Mouse (Mus musculus) stomach, postnatal 0 days (tissue): Measurements from ENCODE around the gene Insl5. TPM values are rescaled to one million over a fixed set of nuclear protein-coding genes. Genes with fewer than 3 reads are reported as not detected.

Experiments used
- ATAC-seq: fragments of 200-750 bp; cut with Nextera tagmentation; 2 replicates; pipeline ENCODE4 v1.8.0; 2017; ENCODE audit not compliant: low FRiP score, low TSS enrichment
- DNase-seq: peaks from one replicate; pipeline ENCODE4 v3.0.0-alpha.2; 2016; ENCODE audit warnings: low spot score
- H3K27ac ChIP-seq: fragments of 300-500 bp; sonication (generic); replicated peaks from 2 replicates; pipeline ENCODE4 v1.5.1; 2014; ENCODE audit warnings: mild to moderate bottlenecking, control low read depth
- H3K27me3 ChIP-seq: fragments of 300-500 bp; sonication (generic); 2 replicates; pipeline ENCODE4 v1.6.1; 2014; ENCODE audit warnings: low read length; ENCODE audit not compliant: control insufficient read depth, insufficient read depth
- H3K36me3 ChIP-seq: fragments of 300-500 bp; sonication (generic); 2 replicates; pipeline ENCODE4 v1.6.1; 2014; ENCODE audit warnings: low read length, mixed read lengths; ENCODE audit not compliant: control insufficient read depth, insufficient read depth
- H3K4me1 ChIP-seq: fragments of 300-500 bp; sonication (generic); replicated peaks from 2 replicates; pipeline ENCODE4 v1.6.1; 2014; ENCODE audit warnings: antibody characterized with exemption; ENCODE audit not compliant: control insufficient read depth, insufficient read depth
- H3K4me2 ChIP-seq: fragments of 300-500 bp; sonication (generic); replicated peaks from 2 replicates; pipeline ENCODE4 v1.6.1; 2014; ENCODE audit warnings: low read depth, mild to moderate bottlenecking, control low read depth, moderate library complexity
- H3K4me3 ChIP-seq: fragments of 300-500 bp; sonication (generic); 2 replicates; pipeline ENCODE4 v1.5.1; 2014; ENCODE audit warnings: low read depth, low read length, control low read depth
- H3K9ac ChIP-seq: fragments of 300-500 bp; sonication (generic); 2 replicates; pipeline ENCODE4 v1.6.1; 2014; ENCODE audit warnings: mild to moderate bottlenecking, low read length, control low read depth, mixed read lengths
- H3K9me3 ChIP-seq: fragments of 300-500 bp; sonication (generic); 2 replicates; pipeline ENCODE4 v1.6.1; 2016; ENCODE audit warnings: low read length; ENCODE audit not compliant: control insufficient read depth
- CTCF ChIP-seq: IDR thresholded peaks from 2 replicates; pipeline ENCODE4 v1.5.1; 2016; ENCODE audit warnings: antibody characterized with exemption, low read depth, mild to moderate bottlenecking, moderate library complexity
- EP300 ChIP-seq: optimal IDR thresholded peaks from 2 replicates; pipeline ENCODE3; 2016; ENCODE audit warnings: antibody characterized with exemption
- WGBS: fragments of 180-500 bp; shearing (Covaris S2); extraction: QIAGEN DNeasy Blood & Tissue Kit; methylation state at CpG from one replicate; pipeline ENCODE4 v1.1.7; 2014; 5-methylcytosine and 5-hydroxymethylcytosine counted together
- polyA plus RNA-seq: library from polyadenylated mRNA; unstranded; fragments of >200 nt; fragmentation: Nextera tagmentation; extraction: Ambion mirVana; gene quantifications from 2 replicates; pipeline ENCODE4 v1.2.1, GENCODE M21; 2015

Insl5 gene
- polyA plus RNA-seq, 1 experiment from 2014 or later: not detected

- Histone ChIP-seq H3K27ac (no peak overlapping the region), H3K4me2 (no peak overlapping the region), H3K9ac (no peak overlapping the region), H3K9me3 (no peaks in the 10 kb centered on the region), H3K4me3 (no peak overlapping the region), H3K4me1 (no peaks in the 10 kb centered on the region), H3K27me3 (no peaks in the 10 kb centered on the region), H3K36me3 (no peaks in the 10 kb centered on the region)
- no peak for ATAC-seq
- 80% methylated on average over 11 of the region's 11 CpGs for WGBS
- DNase-seq: no peak
- TF ChIP-seq CTCF (no peak), EP300 (no peak)
These were observed 21.4 kb upstream of the Insl5 start for GRCm38 (mm10) chr4:103048046-103048445.

- Histone ChIP-seq H3K4me1 (no peaks in the 10 kb centered on the region), H3K4me3 (no peak overlapping the region), H3K27me3 (no peaks in the 10 kb centered on the region), H3K27ac (no peak overlapping the region), H3K9me3 (no peaks in the 10 kb centered on the region), H3K9ac (no peak overlapping the region), H3K36me3 (no peaks in the 10 kb centered on the region), H3K4me2 (no peak overlapping the region)
- WGBS: 93% methylated on average over 11 of the region's 11 CpGs
- DNase-seq (no peak), ATAC-seq (no peak)
- TF ChIP-seq EP300: no peak
- TF ChIP-seq CTCF: peak; percentile 40
These were observed 16.4 kb upstream of the Insl5 start for GRCm38 (mm10) chr4:103042997-103043396.

- Histone ChIP-seq H3K4me1 (no peaks in the 10 kb centered on the region), H3K9me3 (no peaks in the 10 kb centered on the region), H3K36me3 (no peaks in the 10 kb centered on the region), H3K27ac (no peak overlapping the region), H3K27me3 (no peaks in the 10 kb centered on the region), H3K4me3 (no peak overlapping the region), H3K4me2 (no peak overlapping the region), H3K9ac (no peak overlapping the region)
- WGBS: 68% methylated on average over 5 of the region's 5 CpGs
- TF ChIP-seq EP300 (no peak), CTCF (no peak)
- no peak for DNase-seq
- ATAC-seq: no peak
These were observed 13.2 kb upstream of the Insl5 start for GRCm38 (mm10) chr4:103039838-103040191.

- WGBS: 84% methylated on average over 14 of the region's 14 CpGs
- DNase-seq (no peak), ATAC-seq (no peak)
- no peak overlapping the region for H3K27ac ChIP-seq
- H3K27me3 ChIP-seq: no peaks in the 10 kb centered on the region
- no peak overlapping the region for H3K4me3 ChIP-seq
- TF ChIP-seq EP300 (no peak), CTCF (no peak)
- no peak overlapping the region for H3K9ac ChIP-seq
- no peak overlapping the region for H3K4me2 ChIP-seq
- no peaks in the 10 kb centered on the region for H3K4me1 ChIP-seq
- no peaks in the 10 kb centered on the region for H3K36me3 ChIP-seq
- no peaks in the 10 kb centered on the region for H3K9me3 ChIP-seq
These were observed 12.6 kb upstream of the Insl5 start for GRCm38 (mm10) chr4:103039103-103039837.

GRCm38 (mm10) chr4:103028177-103029088 is 1.8 kb upstream of the Insl5 start:
- H3K36me3 ChIP-seq: no peaks in the 10 kb centered on the region
- no peak overlapping the region for H3K9ac ChIP-seq
- no peak for DNase-seq
- WGBS: 61% methylated on average over 13 of the region's 13 CpGs
- no peaks in the 10 kb centered on the region for H3K4me1 ChIP-seq
- no peak overlapping the region for H3K4me2 ChIP-seq
- H3K27me3 ChIP-seq: no peaks in the 10 kb centered on the region
- ATAC-seq: no peak
- no peaks in the 10 kb centered on the region for H3K9me3 ChIP-seq
- H3K4me3 ChIP-seq: no peak overlapping the region
- TF ChIP-seq EP300 (no peak), CTCF (no peak)
- H3K27ac ChIP-seq: no peak overlapping the region

GRCm38 (mm10) chr4:103027745-103028144 is 1.1 kb upstream of the Insl5 start:
- H3K9me3 ChIP-seq: no peaks in the 10 kb centered on the region
- no peaks in the 10 kb centered on the region for H3K27me3 ChIP-seq
- no peak for DNase-seq
- no peak for ATAC-seq
- no peak overlapping the region for H3K27ac ChIP-seq
- no peaks in the 10 kb centered on the region for H3K4me1 ChIP-seq
- WGBS: 59% methylated on average over 7 of the region's 7 CpGs
- no peak overlapping the region for H3K4me2 ChIP-seq
- no peaks in the 10 kb centered on the region for H3K36me3 ChIP-seq
- TF ChIP-seq CTCF: no peak
- no peak for TF ChIP-seq EP300
- H3K9ac ChIP-seq: no peak overlapping the region
- H3K4me3 ChIP-seq: no peak overlapping the region
